Mouse (Mus musculus) T-cell, adult 2 months (primary cell): Measurements from ENCODE around the gene Bmper.
A peak's percentile ranks its signal among the peaks of the same experiment; 100 is the strongest.

Experiments
- DNase-seq: peaks from one replicate; pipeline ENCODE4 v3.0.0; 2022; ENCODE audit warnings: low spot score

The Bmper gene

GRCm38 (mm10) chr9:23222841-23223548 is at the start of gene Bmper:
Gene Bmper (plus strand): TSS chr9:23223076.
- no peak for DNase-seq

- no peak for DNase-seq
Measured at GRCm38 (mm10) chr9:23177476-23177875, 45.4 kb upstream of the Bmper start.

GRCm38 (mm10) chr9:23187181-23187580 is 35.7 kb upstream of the Bmper start:
- DNase-seq, result no peak

- no peak for DNase-seq
Measured at GRCm38 (mm10) chr9:23188136-23188535, 34.7 kb upstream of the Bmper start.

- no peak for DNase-seq
Measured at GRCm38 (mm10) chr9:23190950-23191349, 31.9 kb upstream of the Bmper start.

GRCm38 (mm10) chr9:23191431-23191830 is 31.4 kb upstream of the Bmper start:
- no peak for DNase-seq

- DNase-seq, result no peak
Measured at GRCm38 (mm10) chr9:23192567-23193331, 30.1 kb upstream of the Bmper start.

- DNase-seq, result no peak
Measured at GRCm38 (mm10) chr9:23198996-23199395, 23.9 kb upstream of the Bmper start.

GRCm38 (mm10) chr9:23199841-23200240 is 23.0 kb upstream of the Bmper start:
- DNase-seq, result no peak

GRCm38 (mm10) chr9:23200828-23201227 is 22.0 kb upstream of the Bmper start:
- DNase-seq, result no peak

GRCm38 (mm10) chr9:23202431-23202830 is 20.4 kb upstream of the Bmper start:
- no peak for DNase-seq

- no peak for DNase-seq
Measured at GRCm38 (mm10) chr9:23204339-23205288, 18.3 kb upstream of the Bmper start.

- no peak for DNase-seq
Measured at GRCm38 (mm10) chr9:23205304-23205703, 17.6 kb upstream of the Bmper start.

- DNase-seq, result no peak
Measured at GRCm38 (mm10) chr9:23205757-23206156, 17.1 kb upstream of the Bmper start.

- no peak for DNase-seq
Measured at GRCm38 (mm10) chr9:23206181-23206580, 16.7 kb upstream of the Bmper start.

GRCm38 (mm10) chr9:23212303-23212702 is 10.6 kb upstream of the Bmper start:
- peak; percentile 3 for DNase-seq

GRCm38 (mm10) chr9:23219754-23220153 is 3.1 kb upstream of the Bmper start:
- DNase-seq, result no peak

GRCm38 (mm10) chr9:23221976-23222375 is 900 bp upstream of the Bmper start:
- no peak for DNase-seq

- DNase-seq, result no peak
Measured at GRCm38 (mm10) chr9:23222492-23222840, 410 bp upstream of the Bmper start.

- DNase-seq, result no peak
Measured at GRCm38 (mm10) chr9:23223549-23224077, 737 bp downstream of the Bmper start.

GRCm38 (mm10) chr9:23233464-23234121 is 10.7 kb downstream of the Bmper start:
- no peak for DNase-seq
